Mouse (Mus musculus): Measurements from ENCODE around the gene Ccr7. TPM values are rescaled to one million over a fixed set of nuclear protein-coding genes. Genes with fewer than 3 reads are reported as not detected.

The Ccr7 gene
- total RNA-seq, 2 experiments from 2014 or later = 0.29 to 0.64 TPM

DNA sequence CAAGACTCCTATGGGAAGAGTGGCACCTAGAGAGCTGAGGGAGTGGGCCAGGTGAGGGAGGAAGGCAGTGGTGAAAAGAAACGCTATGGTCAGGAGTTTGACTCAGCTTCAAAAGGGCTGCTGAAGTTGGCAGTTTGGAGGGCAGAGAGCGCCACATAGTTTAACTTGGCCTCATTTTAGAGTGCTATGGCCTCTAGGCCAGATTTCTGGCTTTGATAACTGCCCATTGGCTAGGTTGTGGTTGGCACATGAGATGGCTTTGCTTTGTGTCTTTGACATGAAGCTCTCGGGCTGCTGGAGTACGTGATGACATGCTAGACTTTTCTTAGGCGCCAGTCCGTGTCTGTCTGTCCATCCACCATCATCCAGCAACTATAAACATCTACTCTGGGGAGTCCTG is 5.4 kb upstream of the Ccr7 start:
- DNase-seq (ENCODE audit: low spot score) = no peak
- intact Hi-C loops (cut with DNase I) = no loop called here

DNA sequence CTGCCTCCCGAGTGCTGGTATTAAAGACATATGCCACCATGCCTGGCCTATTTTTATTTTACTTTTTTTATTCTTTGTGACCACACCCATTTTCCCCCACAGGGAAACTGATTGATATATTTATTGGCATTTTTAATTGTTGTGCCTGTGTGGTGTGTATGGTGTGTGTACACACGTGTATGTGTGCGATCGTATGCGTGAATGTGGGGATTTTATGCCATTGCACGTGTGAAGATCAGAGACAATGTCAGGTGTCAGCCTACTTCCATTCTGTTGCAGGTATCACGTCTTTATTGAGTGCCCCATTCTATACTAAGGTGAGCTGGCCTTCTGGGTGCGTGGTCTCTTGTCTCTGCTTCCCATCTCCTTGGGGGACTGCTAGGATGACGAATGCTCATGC is 940 bp upstream of the Ccr7 start:
- DNase-seq (ENCODE audit: low spot score) = no peak
- intact Hi-C loops (cut with DNase I) = no loop called here

GRCm38 (mm10) chr11:99153767-99154753 is 817 bp downstream of the Ccr7 start:
- intact Hi-C loops (cut with DNase I) = loop anchor here (5.0 kb wide), 2 partner anchors 87 to 227 kb away; partner anchors contain the start of gene Rara
- DNase-seq (ENCODE audit: low spot score) = no peak

- DNase-seq (ENCODE audit: low spot score) = no peak
- intact Hi-C loops (cut with DNase I) = loop anchor here (5.0 kb wide), 2 partner anchors 85 to 225 kb away; partner anchors contain the start of gene Rara
These were observed 2.3 kb downstream of the Ccr7 start for GRCm38 (mm10) chr11:99152323-99153144.

DNA sequence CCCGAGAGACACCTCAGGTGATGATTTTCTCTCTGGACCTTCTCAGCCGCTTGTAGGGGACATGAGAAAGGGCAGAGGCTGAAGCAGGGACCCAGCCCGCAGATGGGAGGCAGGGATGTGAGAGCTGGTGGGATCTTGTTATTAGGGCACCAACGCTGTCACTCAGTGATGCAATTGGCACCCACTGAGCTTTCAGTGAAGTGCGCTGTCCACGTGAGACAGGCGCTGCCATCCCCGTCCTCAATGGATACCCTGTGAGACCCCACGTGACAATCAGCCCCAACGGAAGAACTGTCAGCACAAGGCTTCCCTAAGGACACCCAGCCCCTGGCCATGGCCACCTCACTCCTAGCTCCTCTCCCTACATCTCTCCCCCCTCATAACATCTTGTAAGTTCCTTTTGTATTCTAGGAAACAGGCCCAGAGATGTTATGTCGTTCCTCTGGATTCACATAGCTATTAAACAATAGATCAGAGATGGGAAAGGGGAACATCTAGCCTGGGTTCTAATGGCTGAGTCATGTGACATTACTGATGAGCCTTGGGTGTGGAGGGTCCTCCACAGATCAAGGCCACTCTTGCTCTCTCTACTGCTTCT is 3.4 kb downstream of the Ccr7 start:
- intact Hi-C loops (cut with DNase I) = loop anchor here (2.0 to 5.0 kb wide), 3 partner anchors 84 to 224 kb away; partner anchors contain the start of genes Igfbp4 and Rara
- no peak for DNase-seq (ENCODE audit: low spot score)

- intact Hi-C loops (cut with DNase I) = loop anchor here (2.0 to 5.0 kb wide), 3 partner anchors 84 to 224 kb away; partner anchors contain the start of genes Igfbp4 and Rara
These were observed 4.0 kb downstream of the Ccr7 start for GRCm38 (mm10) chr11:99150889-99151288.

GRCm38 (mm10) chr11:99149898-99150757 is 4.7 kb downstream of the Ccr7 start:
- DNase-seq (ENCODE audit: low spot score) = peak; percentile 59
- intact Hi-C loops (cut with DNase I) = loop anchor here (2.0 to 5.0 kb wide), 4 partner anchors 83 to 223 kb away; partner anchors contain the start of genes Igfbp4 and Rara

More at GRCm38 (mm10) chr11:99150889-99151288, 4.0 kb downstream of the Ccr7 start:
- DNase-seq (ENCODE audit: low spot score) = no peak

DNA sequence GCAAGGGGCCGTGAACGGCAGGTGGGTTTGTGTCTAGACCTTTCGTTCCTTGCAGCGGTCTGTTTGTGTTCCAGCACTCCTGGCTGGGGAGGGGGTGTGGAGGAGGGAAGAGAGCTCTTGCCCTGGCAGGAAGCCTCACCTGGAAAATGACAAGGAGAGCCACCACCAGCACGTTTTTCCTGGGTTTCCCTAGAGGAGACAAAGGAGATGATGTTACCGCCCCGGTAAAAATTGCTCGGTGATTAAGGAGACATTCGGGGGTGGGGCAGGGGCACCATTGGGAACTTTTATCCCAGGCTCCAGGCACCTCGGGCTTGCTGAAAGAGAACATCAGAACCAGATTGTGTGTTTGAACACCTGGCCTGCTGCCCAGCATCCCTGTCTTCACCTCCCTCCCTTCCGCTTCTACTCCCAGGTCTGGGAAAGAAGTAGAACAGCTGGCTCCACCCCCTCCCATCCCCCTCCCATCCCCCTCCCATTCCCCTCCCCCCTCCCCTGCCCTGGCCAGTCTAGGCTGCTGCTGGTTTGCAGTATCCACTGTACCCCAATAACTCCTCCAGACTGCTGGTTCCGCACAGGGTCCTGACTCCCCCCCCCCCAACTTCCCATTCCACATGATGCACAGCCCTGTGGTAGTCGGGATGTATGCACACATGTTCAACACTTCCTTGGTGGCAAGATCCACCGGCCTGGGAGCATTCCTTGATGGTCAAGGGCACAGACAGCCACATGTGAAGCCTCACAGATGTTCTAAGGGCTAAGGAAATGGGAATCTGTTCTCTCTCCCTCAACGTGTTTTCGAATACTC is 5.8 kb downstream of the Ccr7 start:
- intact Hi-C loops (cut with DNase I) = loop anchor here (2.0 kb wide), 1 partner anchor 174 kb away; no protein-coding TSS in a partner anchor
- no peak for DNase-seq (ENCODE audit: low spot score)

GRCm38 (mm10) chr11:99148400-99148799 is 6.5 kb downstream of the Ccr7 start:
- intact Hi-C loops (cut with DNase I) = loop anchor here (2.0 kb wide), 1 partner anchor 174 kb away; no protein-coding TSS in a partner anchor
- no peak for DNase-seq (ENCODE audit: low spot score)

DNA sequence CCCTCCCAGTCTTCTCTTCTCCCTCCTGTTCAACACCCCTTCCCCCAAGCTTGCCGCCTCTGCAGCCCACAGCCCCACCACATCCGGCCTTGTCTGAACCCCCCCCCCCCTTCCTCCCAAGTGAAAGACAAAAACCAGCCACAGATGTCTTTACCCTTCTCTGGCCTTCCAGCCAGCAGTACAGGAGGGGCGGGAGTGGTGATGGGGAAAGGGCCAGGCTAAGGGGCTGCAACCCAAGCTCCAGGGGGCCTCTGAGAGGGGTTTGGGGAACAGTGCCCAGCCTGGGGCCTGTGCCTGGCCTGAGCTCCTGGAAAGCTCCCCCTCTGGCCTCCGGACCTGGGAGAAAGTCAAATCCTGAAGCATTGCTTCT is 7.0 kb downstream of the Ccr7 start:
- no peak for DNase-seq (ENCODE audit: low spot score)

DNA sequence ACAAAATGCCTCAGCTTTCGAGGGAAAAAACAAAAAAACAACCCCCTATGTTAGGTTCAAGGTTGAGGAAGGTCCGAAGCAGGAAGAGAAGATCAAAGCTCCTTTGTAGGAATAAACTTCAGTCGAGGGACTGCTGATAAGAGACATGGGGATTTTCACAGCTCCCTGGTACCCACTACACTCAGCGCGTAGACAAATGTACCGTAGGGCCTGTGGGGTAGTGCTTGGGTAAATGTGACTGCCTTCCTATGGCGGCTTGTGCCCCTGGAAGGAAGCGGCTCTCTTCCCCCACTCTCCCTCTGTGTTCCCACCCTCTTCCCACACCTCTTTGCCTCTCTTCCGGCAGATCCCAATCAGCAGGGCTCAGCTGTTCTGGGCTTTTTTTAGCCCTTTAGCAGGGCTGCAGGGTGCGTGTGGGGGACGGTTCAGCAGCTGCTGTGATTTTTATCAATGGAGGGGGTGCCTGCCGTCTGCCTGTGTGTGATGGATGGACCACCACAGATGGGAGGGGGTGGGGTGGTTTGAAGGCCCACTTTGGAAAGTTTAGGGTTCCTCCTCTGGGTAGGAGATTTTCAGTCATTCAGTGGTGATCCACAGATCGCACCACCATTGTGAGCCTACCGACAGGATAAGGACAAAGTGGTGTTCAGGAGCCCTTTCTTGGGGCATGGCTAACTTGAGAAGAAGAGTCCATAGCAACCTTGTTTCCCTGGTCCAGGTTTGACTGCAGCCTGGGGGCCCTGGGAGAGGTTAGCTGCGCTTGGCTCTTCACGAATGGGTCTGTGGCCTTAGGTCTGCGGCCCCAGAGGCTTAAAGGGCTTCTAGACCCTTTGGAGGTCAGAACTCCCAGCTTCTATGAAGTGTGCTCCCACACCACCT is 7.6 kb downstream of the Ccr7 start:
- intact Hi-C loops (cut with DNase I) = no loop called here
- DNase-seq (ENCODE audit: low spot score) = no peak

More for the DNA sequence above, 7.0 kb downstream of the Ccr7 start:
- intact Hi-C loops (cut with DNase I) = loop anchor here (2.0 kb wide), 1 partner anchor 173 kb away; no protein-coding TSS in a partner anchor

GRCm38 (mm10) chr11:99146558-99146957 is 8.3 kb downstream of the Ccr7 start:
- intact Hi-C loops (cut with DNase I) = no loop called here

GRCm38 (mm10) chr11:99145765-99146164 is 9.1 kb downstream of the Ccr7 start:
- DNase-seq (ENCODE audit: low spot score) = no peak

More at GRCm38 (mm10) chr11:99146558-99146957, 8.3 kb downstream of the Ccr7 start:
- no peak for DNase-seq (ENCODE audit: low spot score)

GRCm38 (mm10) chr11:99144940-99145339 is 9.9 kb downstream of the Ccr7 start:
- intact Hi-C loops (cut with DNase I) = loop anchor here (2.0 kb wide), 1 partner anchor 18 kb away; no protein-coding TSS in a partner anchor
- DNase-seq (ENCODE audit: low spot score) = no peak

More at GRCm38 (mm10) chr11:99145765-99146164, 9.1 kb downstream of the Ccr7 start:
- intact Hi-C loops (cut with DNase I) = loop anchor here (2.0 kb wide), 1 partner anchor 19 kb away; no protein-coding TSS in a partner anchor

DNA sequence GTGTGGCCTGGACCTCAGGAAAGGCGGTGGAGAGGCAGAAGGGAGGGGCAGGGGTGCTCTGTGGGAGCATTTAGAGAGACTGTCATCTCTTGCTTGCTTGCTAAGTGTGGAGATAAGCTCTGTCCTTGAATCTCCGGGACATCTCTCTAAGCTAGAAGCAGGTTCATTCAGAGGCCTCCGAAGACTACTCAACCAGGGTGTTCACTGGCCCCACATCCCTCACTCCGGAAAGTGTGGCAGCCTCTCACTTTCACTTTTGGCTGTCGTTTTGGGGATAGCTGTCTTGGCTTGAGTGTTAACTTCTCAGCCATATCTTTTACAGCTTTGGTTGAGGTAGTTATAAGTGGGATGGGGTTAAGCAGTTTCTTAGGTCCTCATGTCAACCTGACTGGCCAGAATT is 10.4 kb downstream of the Ccr7 start:
- intact Hi-C loops (cut with DNase I) = loop anchor here (2.0 kb wide), 1 partner anchor 18 kb away; no protein-coding TSS in a partner anchor
- no peak for DNase-seq (ENCODE audit: low spot score)
